Mouse (Mus musculus): Measurements from ENCODE around the gene Ugt1a8. TPM values are rescaled to one million over a fixed set of nuclear protein-coding genes. Genes with fewer than 3 reads are reported as not detected.

Ugt1a8 gene
- polyA plus RNA-seq, 1 experiment: not detected

DNA sequence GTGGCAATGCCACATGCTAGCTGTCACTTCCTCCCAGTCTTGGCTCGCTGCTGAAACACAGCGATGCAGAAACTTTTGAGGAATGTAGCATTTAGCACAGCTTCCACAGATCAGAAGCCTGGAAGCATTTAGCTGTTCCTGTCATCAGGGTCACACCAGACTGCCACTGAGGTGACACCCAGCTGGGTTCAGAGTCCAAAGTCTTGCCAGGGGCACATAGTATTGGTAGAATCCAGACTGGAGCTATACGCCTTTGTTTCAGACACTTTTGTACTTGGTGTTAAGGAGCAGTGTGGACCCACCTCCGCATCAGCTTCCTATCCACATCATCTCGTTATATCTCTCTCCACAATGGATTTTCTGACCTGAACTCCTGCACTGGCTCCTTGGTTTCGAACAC is 165.9 kb downstream of the Ugt1a8 start:
- Histone ChIP-seq H3K4me1 (ENCODE audit: control insufficient read depth) (no peaks in the 10 kb centered on the region), H3K4me3 (replicated peaks) (no peak overlapping the region), H3K9me3 (ENCODE audit: control insufficient read depth, low read length) (peaks cover 55% of the 10 kb centered on the region)

DNA sequence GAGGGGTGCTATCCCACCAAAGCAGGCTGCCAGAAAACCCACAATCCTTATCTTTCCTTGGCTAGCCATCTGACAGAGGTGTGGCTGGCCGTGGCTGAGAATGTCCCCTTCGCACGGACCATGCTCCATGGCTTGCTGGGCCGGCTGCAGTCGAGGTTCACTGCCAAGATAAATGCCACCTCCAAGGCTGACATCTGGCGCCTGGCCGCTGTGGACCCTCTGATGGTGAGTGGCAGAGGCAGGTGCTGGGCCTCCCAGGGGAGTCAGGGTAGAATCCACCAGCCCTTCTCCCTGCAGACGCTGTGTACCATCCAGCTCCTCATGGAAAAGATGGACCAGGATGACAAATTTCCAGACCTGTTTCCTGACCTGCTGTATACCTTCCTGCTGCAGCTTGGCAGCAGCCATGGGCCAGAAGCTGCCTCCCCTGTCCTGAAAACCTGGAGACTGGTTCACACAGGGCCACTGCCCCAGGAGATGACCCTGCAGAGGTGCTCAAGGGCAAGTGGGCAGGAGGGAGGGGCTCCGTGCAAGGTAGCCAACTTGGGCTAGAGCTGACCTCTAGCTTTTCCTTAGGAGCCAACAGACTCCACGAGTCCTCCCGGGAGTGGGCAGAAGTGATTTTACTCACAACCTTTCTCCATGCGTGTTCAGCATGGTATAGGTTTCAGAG is 167.3 kb downstream of the Ugt1a8 start:
- H3K9me3 ChIP-seq (ENCODE audit: control insufficient read depth, low read length): peaks cover 42% of the 10 kb centered on the region
- H3K4me3 ChIP-seq (replicated peaks): no peak overlapping the region
- peaks cover 8% of the 10 kb centered on the region for H3K36me3 ChIP-seq (ENCODE audit: control insufficient read depth)
- H3K27me3 ChIP-seq (ENCODE audit: control insufficient read depth): 0 out of 2 replicates have a peak, but pooled peaks cover 2% of the 10 kb centered on the region
- H3K4me1 ChIP-seq (ENCODE audit: control insufficient read depth): peaks cover 7% of the 10 kb centered on the region
- TF ChIP-seq GATA1 (IDR thresholded peaks at IDR 0.05; ENCODE audit: low read length) (no peak), TAL1 (IDR thresholded peaks at IDR 0.05; ENCODE audit: low read length) (no peak)

More for the DNA sequence above, 165.9 kb downstream of the Ugt1a8 start:
- H3K36me3 ChIP-seq (ENCODE audit: control insufficient read depth): no peaks in the 10 kb centered on the region
- H3K27me3 ChIP-seq (ENCODE audit: control insufficient read depth): 0 out of 2 replicates have a peak, but pooled peaks cover 2% of the 10 kb centered on the region
- TF ChIP-seq GATA1 (IDR thresholded peaks at IDR 0.05; ENCODE audit: low read length) (no peak), TAL1 (IDR thresholded peaks at IDR 0.05; ENCODE audit: low read length) (no peak)

GRCm38 (mm10) chr1:88255466-88255857 is 167.8 kb downstream of the Ugt1a8 start:
- Histone ChIP-seq H3K4me1 (ENCODE audit: control insufficient read depth) (peaks cover 9% of the 10 kb centered on the region), H3K27me3 (ENCODE audit: control insufficient read depth) (0 out of 2 replicates have a peak, but pooled peaks cover 2% of the 10 kb centered on the region), H3K4me3 (replicated peaks) (no peak overlapping the region), H3K9me3 (ENCODE audit: control insufficient read depth, low read length) (peaks cover 37% of the 10 kb centered on the region), H3K36me3 (ENCODE audit: control insufficient read depth) (peaks cover 14% of the 10 kb centered on the region)
- no peak for TF ChIP-seq TAL1 (IDR thresholded peaks at IDR 0.05; ENCODE audit: low read length)
- TF ChIP-seq GATA1 (IDR thresholded peaks at IDR 0.05; ENCODE audit: low read length): no peak

- Histone ChIP-seq H3K9me3 (ENCODE audit: control insufficient read depth, low read length) (peaks cover 34% of the 10 kb centered on the region), H3K4me3 (replicated peaks) (no peak overlapping the region), H3K27me3 (ENCODE audit: control insufficient read depth) (0 out of 2 replicates have a peak, but pooled peaks cover 2% of the 10 kb centered on the region), H3K36me3 (ENCODE audit: control insufficient read depth) (peaks cover 21% of the 10 kb centered on the region), H3K4me1 (ENCODE audit: control insufficient read depth) (peaks cover 13% of the 10 kb centered on the region)
- no peak; the same call in 1 of the 2 replicates for TF ChIP-seq GATA1 (IDR thresholded peaks at IDR 0.05; ENCODE audit: low read length)
- TF ChIP-seq TAL1 (IDR thresholded peaks at IDR 0.05; ENCODE audit: low read length): no peak
Observed at GRCm38 (mm10) chr1:88255989-88256754, 168.6 kb downstream of the Ugt1a8 start.

DNA sequence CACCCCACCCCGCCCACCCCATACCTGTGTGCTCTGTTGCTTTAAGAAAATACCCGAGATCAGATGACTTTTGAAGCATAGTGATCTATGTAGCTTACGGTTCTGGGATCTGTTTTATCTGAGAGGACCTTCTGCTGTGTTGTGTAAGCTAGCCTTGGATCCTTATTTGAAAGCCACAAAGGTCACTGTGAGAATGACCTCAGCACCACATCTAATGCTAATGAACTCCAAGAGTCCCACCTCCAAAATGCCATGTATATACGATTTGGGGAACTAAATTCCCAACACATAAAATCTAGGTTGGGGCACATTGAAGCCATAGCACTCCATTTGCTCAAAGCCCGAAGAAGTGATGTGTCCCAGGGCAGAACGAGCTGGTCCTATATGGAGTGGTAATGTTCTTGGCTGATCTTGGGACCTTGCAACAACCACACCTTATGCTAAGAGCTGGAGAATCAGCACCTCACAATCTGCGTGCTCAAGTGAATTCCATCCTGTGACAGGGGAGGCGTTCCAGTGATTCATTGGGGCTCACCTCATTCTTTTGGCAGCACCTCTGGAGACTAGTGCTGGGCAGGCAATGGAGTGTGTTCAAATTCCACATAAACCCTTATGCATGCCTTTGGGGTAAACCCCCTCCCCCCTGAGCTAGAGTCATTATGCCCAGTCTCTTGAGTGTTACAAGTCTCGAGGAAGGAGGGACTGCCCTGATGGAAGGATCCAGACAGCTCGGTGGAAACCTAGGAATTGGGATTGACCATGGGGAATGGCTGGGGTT is 169.5 kb downstream of the Ugt1a8 start:
- no peak for TF ChIP-seq TAL1 (IDR thresholded peaks at IDR 0.05; ENCODE audit: low read length)
- no peak for TF ChIP-seq GATA1 (IDR thresholded peaks at IDR 0.05; ENCODE audit: low read length)
- no peak overlapping the region for H3K4me3 ChIP-seq (replicated peaks)
- peaks cover 33% of the 10 kb centered on the region for H3K9me3 ChIP-seq (ENCODE audit: control insufficient read depth, low read length)

DNA sequence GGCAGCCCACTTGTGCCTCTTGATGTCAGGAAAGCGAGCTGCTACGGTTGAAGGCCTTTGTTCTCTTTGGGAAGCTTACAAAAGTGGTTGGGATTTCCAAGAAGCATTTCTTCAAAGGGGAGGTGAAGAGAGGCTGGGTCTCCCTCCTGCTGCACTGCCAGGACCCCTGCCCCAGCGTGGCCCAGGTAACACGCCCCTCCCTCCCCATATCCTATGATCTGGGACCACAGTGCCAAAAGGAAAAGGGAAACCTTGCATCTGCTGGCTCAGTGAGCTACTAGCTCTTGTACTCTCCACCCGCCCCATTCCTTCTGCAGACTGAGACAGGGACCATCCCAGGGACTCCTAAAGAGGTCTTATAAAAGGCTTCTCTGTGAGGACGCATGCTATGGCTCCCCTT is 170.1 kb downstream of the Ugt1a8 start:
- no peaks in the 10 kb centered on the region for H3K27me3 ChIP-seq (ENCODE audit: control insufficient read depth)
- peaks cover 23% of the 10 kb centered on the region for H3K4me1 ChIP-seq (ENCODE audit: control insufficient read depth)
- TF ChIP-seq TAL1 (IDR thresholded peaks at IDR 0.05; ENCODE audit: low read length) (no peak), GATA1 (IDR thresholded peaks at IDR 0.05; ENCODE audit: low read length) (no peak)
- H3K9me3 ChIP-seq (ENCODE audit: control insufficient read depth, low read length): peaks cover 27% of the 10 kb centered on the region
- H3K36me3 ChIP-seq (ENCODE audit: control insufficient read depth): peaks cover 36% of the 10 kb centered on the region
- no peak overlapping the region for H3K4me3 ChIP-seq (replicated peaks)

More for the DNA sequence above, 169.5 kb downstream of the Ugt1a8 start:
- peaks cover 30% of the 10 kb centered on the region for H3K36me3 ChIP-seq (ENCODE audit: control insufficient read depth)
- 0 out of 2 replicates have a peak, but pooled peaks cover 2% of the 10 kb centered on the region for H3K27me3 ChIP-seq (ENCODE audit: control insufficient read depth)
- H3K4me1 ChIP-seq (ENCODE audit: control insufficient read depth): peaks cover 21% of the 10 kb centered on the region

GRCm38 (mm10) chr1:88258361-88258760 is 170.7 kb downstream of the Ugt1a8 start:
- no peak overlapping the region for H3K4me3 ChIP-seq (replicated peaks)

GRCm38 (mm10) chr1:88258881-88259642 is 171.4 kb downstream of the Ugt1a8 start:
- Histone ChIP-seq H3K36me3 (ENCODE audit: control insufficient read depth) (peaks cover 50% of the 10 kb centered on the region), H3K4me3 (replicated peaks) (no peak overlapping the region), H3K9me3 (ENCODE audit: control insufficient read depth, low read length) (peaks cover 18% of the 10 kb centered on the region), H3K4me1 (ENCODE audit: control insufficient read depth) (peaks cover 23% of the 10 kb centered on the region), H3K27me3 (ENCODE audit: control insufficient read depth) (no peaks in the 10 kb centered on the region)
- peak; percentile 1; the same call in 1 of the 3 replicates for TF ChIP-seq TAL1 (IDR thresholded peaks at IDR 0.05; ENCODE audit: low read length)
- no peak for TF ChIP-seq GATA1 (IDR thresholded peaks at IDR 0.05; ENCODE audit: low read length)

More at GRCm38 (mm10) chr1:88258361-88258760, 170.7 kb downstream of the Ugt1a8 start:
- peaks cover 42% of the 10 kb centered on the region for H3K36me3 ChIP-seq (ENCODE audit: control insufficient read depth)
- peaks cover 21% of the 10 kb centered on the region for H3K9me3 ChIP-seq (ENCODE audit: control insufficient read depth, low read length)
- H3K4me1 ChIP-seq (ENCODE audit: control insufficient read depth): peaks cover 23% of the 10 kb centered on the region
- no peak for TF ChIP-seq TAL1 (IDR thresholded peaks at IDR 0.05; ENCODE audit: low read length)
- TF ChIP-seq GATA1 (IDR thresholded peaks at IDR 0.05; ENCODE audit: low read length): no peak
- H3K27me3 ChIP-seq (ENCODE audit: control insufficient read depth): no peaks in the 10 kb centered on the region
